Mouse (Mus musculus) cerebellum, adult 9-10 months (tissue): ENCODE data around the gene Plscr2.

ENCODE experiments used
- DNase-seq: peaks from one replicate; pipeline ENCODE4 v3.0.0; 2022

The Plscr2 gene

GRCm38 (mm10) chr9:92275486-92276207, at the start of gene Plscr2:
Gene Plscr2, plus strand, starts transcription at chr9:92275602.
- no peak for DNase-seq

GRCm38 (mm10) chr9:92226127-92226655, 49.2 kb upstream of the Plscr2 start:
- DNase-seq = no peak

GRCm38 (mm10) chr9:92226795-92227194, 48.6 kb upstream of the Plscr2 start:
- no peak for DNase-seq

GRCm38 (mm10) chr9:92228867-92229832, 46.3 kb upstream of the Plscr2 start:
- DNase-seq = no peak

- no peak for DNase-seq
Observed at GRCm38 (mm10) chr9:92229833-92230205, 45.6 kb upstream of the Plscr2 start.

GRCm38 (mm10) chr9:92234901-92235458, 40.4 kb upstream of the Plscr2 start:
- no peak for DNase-seq

- no peak for DNase-seq
Observed at GRCm38 (mm10) chr9:92248773-92249446, 26.5 kb upstream of the Plscr2 start.

- DNase-seq = no peak
Observed at GRCm38 (mm10) chr9:92249447-92249852, 26.0 kb upstream of the Plscr2 start, which contains the start of gene Plscr1. Gene Plscr1, plus strand, starts transcription at chr9:92249750.

GRCm38 (mm10) chr9:92249987-92250772, 25.2 kb upstream of the Plscr2 start:
- DNase-seq = peak; percentile 5

- DNase-seq = no peak
Observed at GRCm38 (mm10) chr9:92252718-92253117, 22.7 kb upstream of the Plscr2 start.

- no peak for DNase-seq
Observed at GRCm38 (mm10) chr9:92253585-92254321, 21.6 kb upstream of the Plscr2 start.

- no peak for DNase-seq
Observed at GRCm38 (mm10) chr9:92260481-92261159, 14.8 kb upstream of the Plscr2 start.

GRCm38 (mm10) chr9:92265719-92266118, 9.7 kb upstream of the Plscr2 start:
- DNase-seq = no peak

- DNase-seq = no peak
Observed at GRCm38 (mm10) chr9:92266558-92267171, 8.7 kb upstream of the Plscr2 start.

- no peak for DNase-seq
Observed at GRCm38 (mm10) chr9:92267732-92268131, 7.7 kb upstream of the Plscr2 start.

- DNase-seq = no peak
Observed at GRCm38 (mm10) chr9:92269829-92270404, 5.5 kb upstream of the Plscr2 start.

GRCm38 (mm10) chr9:92270927-92271326, 4.5 kb upstream of the Plscr2 start:
- peak; percentile 39 for DNase-seq

GRCm38 (mm10) chr9:92272650-92273049, 2.8 kb upstream of the Plscr2 start:
- no peak for DNase-seq

GRCm38 (mm10) chr9:92273271-92273670, 2.1 kb upstream of the Plscr2 start:
- no peak for DNase-seq
